Mouse (Mus musculus): Measurements from ENCODE around the gene Mfsd10. TPM values are rescaled to one million over a fixed set of nuclear protein-coding genes. Genes with fewer than 3 reads are reported as not detected.
"Not testable (repeated sequence)": the region's sequence is repeated elsewhere in the genome, so short reads cannot be mapped to it uniquely, and the experiment has no call there.

Mfsd10 gene
- polyA plus RNA-seq, 1 experiment from 2014 or later: 118 TPM

- not testable (repeated sequence) for ATAC-seq (replicated peaks); H3K4me3 ChIP-seq; H3K27me3 ChIP-seq (replicated peaks); H3K27ac ChIP-seq; H3K4me2 ChIP-seq; H3K9ac ChIP-seq; H3K9me3 ChIP-seq; H3K36me3 ChIP-seq (replicated peaks)
- H3K4me1 ChIP-seq: peaks cover 21% of the 10 kb centered on the region
- 69% methylated on average over 5 of the region's 5 CpGs for WGBS
These were observed 44.8 kb downstream of the Mfsd10 start for GRCm38 (mm10) chr5:34592224-34592623.

GRCm38 (mm10) chr5:34591388-34592004 is 45.5 kb downstream of the Mfsd10 start:
- WGBS: 20% methylated on average over 5 of the region's 5 CpGs
- Histone ChIP-seq H3K36me3 (replicated peaks) (no peaks in the 10 kb centered on the region), H3K4me3 (no peak overlapping the region), H3K27ac (peak overlapping the region; percentile 30; the same call in 1 of the 2 replicates), H3K9ac (no peak overlapping the region), H3K4me1 (peaks cover 25% of the 10 kb centered on the region), H3K9me3 (no peaks in the 10 kb centered on the region), H3K4me2 (no peak overlapping the region), H3K27me3 (replicated peaks) (no peaks in the 10 kb centered on the region)
- ATAC-seq (replicated peaks): no peak

GRCm38 (mm10) chr5:34590702-34591101 is 46.3 kb downstream of the Mfsd10 start:
- Histone ChIP-seq H3K36me3 (replicated peaks) (no peaks in the 10 kb centered on the region), H3K9ac (no peak overlapping the region)
- ATAC-seq (replicated peaks): no peak

DNA sequence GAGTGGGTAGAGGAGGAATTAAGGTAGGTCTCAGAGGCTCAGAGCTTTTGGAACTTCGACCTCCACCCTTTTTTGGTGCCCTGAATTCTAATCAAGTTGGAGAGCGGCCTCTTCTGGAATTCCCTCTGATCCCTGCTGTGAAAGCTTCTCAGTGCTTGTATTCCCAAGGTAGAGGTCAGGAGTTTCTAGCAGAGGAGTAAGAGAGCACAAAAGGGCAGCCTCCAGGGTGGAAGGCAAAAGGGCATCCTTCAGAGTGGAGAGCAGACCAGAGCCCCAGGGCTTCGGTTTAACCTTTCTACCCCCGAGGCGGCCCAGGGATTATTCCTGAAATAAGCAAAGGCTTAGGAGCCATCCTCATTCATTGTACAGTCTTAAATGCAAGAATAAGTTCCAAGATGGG is 47.0 kb downstream of the Mfsd10 start:
- no peak for ATAC-seq (replicated peaks)

More at GRCm38 (mm10) chr5:34590702-34591101, 46.3 kb downstream of the Mfsd10 start:
- H3K9me3 ChIP-seq: no peaks in the 10 kb centered on the region
- no peak overlapping the region for H3K4me2 ChIP-seq
- H3K4me1 ChIP-seq: peaks cover 25% of the 10 kb centered on the region
- H3K27me3 ChIP-seq (replicated peaks): no peaks in the 10 kb centered on the region
- WGBS: 28% methylated on average over 4 of the region's 4 CpGs
- no peak overlapping the region for H3K4me3 ChIP-seq
- no peak overlapping the region for H3K27ac ChIP-seq

DNA sequence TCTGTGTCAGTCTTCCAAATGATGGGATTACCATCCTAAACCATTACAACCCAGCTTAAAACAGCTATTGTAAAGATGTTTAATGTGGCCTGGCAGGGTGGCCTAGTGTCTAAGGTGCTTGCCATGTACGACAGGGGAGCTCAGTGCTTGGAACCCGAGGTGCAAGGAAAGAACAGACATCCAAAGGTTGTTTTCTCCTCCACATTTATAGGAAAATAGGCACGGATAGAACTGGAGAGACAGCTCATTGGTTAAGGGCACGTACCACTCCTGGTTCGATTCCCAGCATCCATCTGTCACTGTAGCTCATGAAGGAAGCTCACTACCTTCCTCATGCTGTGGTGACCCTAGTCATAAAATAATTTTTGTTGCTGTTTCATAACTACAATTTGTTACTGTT is 49.1 kb downstream of the Mfsd10 start:
- Histone ChIP-seq H3K9me3 (no peaks in the 10 kb centered on the region), H3K27me3 (replicated peaks) (no peaks in the 10 kb centered on the region), H3K9ac (no peak overlapping the region), H3K4me3 (no peak overlapping the region), H3K4me2 (no peak overlapping the region), H3K27ac (no peak overlapping the region), H3K36me3 (replicated peaks) (no peaks in the 10 kb centered on the region), H3K4me1 (peaks cover 25% of the 10 kb centered on the region)
- no peak for ATAC-seq (replicated peaks)
- WGBS: 68% methylated on average over 5 of the region's 5 CpGs

More for the DNA sequence above, 47.0 kb downstream of the Mfsd10 start:
- no peaks in the 10 kb centered on the region for H3K36me3 ChIP-seq (replicated peaks)
- no peak overlapping the region for H3K4me3 ChIP-seq
- peaks cover 25% of the 10 kb centered on the region for H3K4me1 ChIP-seq
- no peak overlapping the region for H3K27ac ChIP-seq
- no peaks in the 10 kb centered on the region for H3K9me3 ChIP-seq
- WGBS: 5% methylated on average over 5 of the region's 5 CpGs
- no peak overlapping the region for H3K9ac ChIP-seq
- no peak overlapping the region for H3K4me2 ChIP-seq
- no peaks in the 10 kb centered on the region for H3K27me3 ChIP-seq (replicated peaks)

GRCm38 (mm10) chr5:34585216-34585615 is 51.8 kb downstream of the Mfsd10 start:
- no peaks in the 10 kb centered on the region for H3K9me3 ChIP-seq
- no peak overlapping the region for H3K27ac ChIP-seq
- H3K9ac ChIP-seq: no peak overlapping the region
- peaks cover 19% of the 10 kb centered on the region for H3K4me1 ChIP-seq
- H3K4me2 ChIP-seq: no peak overlapping the region
- no peak for ATAC-seq (replicated peaks)
- H3K4me3 ChIP-seq: no peak overlapping the region
- WGBS: 72% methylated on average over 5 of the region's 5 CpGs
- no peaks in the 10 kb centered on the region for H3K27me3 ChIP-seq (replicated peaks)
- H3K36me3 ChIP-seq (replicated peaks): no peaks in the 10 kb centered on the region

Other genes with a start within 250 kb of the Mfsd10 start
- gene Tnip2, start 123.2 kb downstream of the Mfsd10 start, polyA plus RNA-seq (2015; fragmentation: Nextera tagmentation; extraction: Ambion mirVana): 10.9 and 13.0 TPM in 2 replicates
- gene Sh3bp2, start 111.4 kb downstream of the Mfsd10 start, polyA plus RNA-seq (2015; fragmentation: Nextera tagmentation; extraction: Ambion mirVana): 25.4 and 25.9 TPM in 2 replicates
- gene Add1, start 63.5 kb downstream of the Mfsd10 start, polyA plus RNA-seq (2015; fragmentation: Nextera tagmentation; extraction: Ambion mirVana): 218 and 221 TPM in 2 replicates
- gene Nop14, start 22.9 kb upstream of the Mfsd10 start, polyA plus RNA-seq (2015; fragmentation: Nextera tagmentation; extraction: Ambion mirVana): 20.2 and 21.1 TPM in 2 replicates
- 2.7 and 2.8 TPM in 2 replicates for gene Grk4, start 23.2 kb upstream of the Mfsd10 start, polyA plus RNA-seq (2015; fragmentation: Nextera tagmentation; extraction: Ambion mirVana)
- 15.8 and 17.1 TPM in 2 replicates for gene Htt, start 124.5 kb upstream of the Mfsd10 start, polyA plus RNA-seq (2015; fragmentation: Nextera tagmentation; extraction: Ambion mirVana)